Mouse (Mus musculus) forebrain, embryonic 11.5 days (tissue): ENCODE measurements at regions not wholly inside any gene's neighbourhood (a gene's known extent, or its start where the extent isn't known, plus 50 kb on each side); places are given as distances from the start of the nearest gene placed in this dataset.

Source experiments
- ATAC-seq: fragments of 200-750 bp; cut with Nextera tagmentation; replicated peaks from 2 replicates; pipeline ENCODE4 v1.8.0; 2017; ENCODE audit warnings: moderate TSS enrichment; ENCODE audit not compliant: low FRiP score
- DNase-seq: peaks from one replicate; pipeline ENCODE4 v3.0.0-alpha.2; 2017; ENCODE audit warnings: low spot score
- H3K27ac ChIP-seq: fragments of 300-500 bp; sonication (generic); 2 replicates; pipeline ENCODE4 v1.5.1; 2014; ENCODE audit warnings: low read depth, low read length
- H3K27me3 ChIP-seq: fragments of 300-500 bp; sonication (generic); 2 replicates; pipeline ENCODE4 v1.6.1; 2014; ENCODE audit warnings: mild to moderate bottlenecking, low read length, mixed read lengths; ENCODE audit not compliant: control insufficient read depth, insufficient read depth
- H3K36me3 ChIP-seq: fragments of 300-500 bp; sonication (generic); 2 replicates; pipeline ENCODE4 v1.6.1; 2014; ENCODE audit warnings: mild to moderate bottlenecking, low read length, moderate library complexity, mixed read lengths; ENCODE audit not compliant: control insufficient read depth, insufficient read depth
- H3K4me1 ChIP-seq: fragments of 300-500 bp; sonication (generic); replicated peaks from 2 replicates; pipeline ENCODE4 v1.6.1; 2014; ENCODE audit warnings: low read length, mixed read lengths; ENCODE audit not compliant: control insufficient read depth, insufficient read depth
- H3K4me2 ChIP-seq: fragments of 300-500 bp; sonication (generic); 2 replicates; pipeline ENCODE4 v1.6.1; 2014; ENCODE audit warnings: low read depth, mild to moderate bottlenecking, low read length, moderate library complexity, mixed read lengths; ENCODE audit not compliant: severe bottlenecking
- H3K4me3 ChIP-seq: fragments of 300-500 bp; sonication (generic); 2 replicates; pipeline ENCODE4 v1.5.1; 2014; ENCODE audit warnings: low read depth, low read length
- H3K9ac ChIP-seq: fragments of 300-500 bp; sonication (generic); 2 replicates; pipeline ENCODE4 v1.6.1; 2014; ENCODE audit warnings: low read length
- H3K9me3 ChIP-seq: fragments of 300-500 bp; sonication (generic); 2 replicates; pipeline ENCODE4 v1.6.1; 2016; ENCODE audit warnings: low read length, mixed read lengths; ENCODE audit not compliant: control insufficient read depth
- WGBS: fragments of 180-500 bp; shearing (Covaris S2); extraction: QIAGEN DNeasy Blood & Tissue Kit; methylation state at CpG from one replicate; pipeline ENCODE4 v1.1.7; 2014; 5-methylcytosine and 5-hydroxymethylcytosine counted together

GRCm38 (mm10) chr1:157048996-157049395, 59.5 kb downstream of the Tex35 start:
- Histone ChIP-seq H3K4me2 (no peak overlapping the region), H3K27me3 (no peaks in the 10 kb centered on the region), H3K9me3 (no peaks in the 10 kb centered on the region), H3K36me3 (no peaks in the 10 kb centered on the region), H3K27ac (peak overlapping the region; percentile 37; the same call in 1 of the 2 replicates), H3K4me3 (no peak overlapping the region), H3K9ac (0 out of 2 replicates have a peak overlapping the region, but pooled peaks have one; percentile 4), H3K4me1 (peaks cover 10% of the 10 kb centered on the region)
- WGBS = 62% methylated on average over 3 of the region's 3 CpGs
- peak; percentile 44 for DNase-seq
- ATAC-seq = peak; percentile 15; the same call in 1 of the 2 replicates

- peak; percentile 87 for DNase-seq
- H3K4me3 ChIP-seq = no peak overlapping the region
- no peaks in the 10 kb centered on the region for H3K27me3 ChIP-seq
- H3K4me1 ChIP-seq = peaks cover 10% of the 10 kb centered on the region
- 8% methylated on average over 11 of the region's 11 CpGs for WGBS
- peak; percentile 92 for ATAC-seq
- H3K9ac ChIP-seq = no peak overlapping the region
- H3K4me2 ChIP-seq = no peak overlapping the region
- H3K36me3 ChIP-seq = no peaks in the 10 kb centered on the region
- H3K27ac ChIP-seq = peak overlapping the region; percentile 37; the same call in 1 of the 2 replicates
- H3K9me3 ChIP-seq = no peaks in the 10 kb centered on the region
These were observed 60.1 kb downstream of the Tex35 start for GRCm38 (mm10) chr1:157048201-157048923.

- Histone ChIP-seq H3K27me3 (no peaks in the 10 kb centered on the region), H3K4me1 (peaks cover 10% of the 10 kb centered on the region), H3K4me2 (no peak overlapping the region), H3K9me3 (no peaks in the 10 kb centered on the region), H3K4me3 (no peak overlapping the region), H3K27ac (peak overlapping the region; percentile 26; the same call in 1 of the 2 replicates), H3K9ac (no peak overlapping the region), H3K36me3 (no peaks in the 10 kb centered on the region)
- peak; percentile 64 for ATAC-seq
- 42% methylated on average over 4 of the region's 4 CpGs for WGBS
- DNase-seq = peak; percentile 74
These were observed 60.7 kb downstream of the Tex35 start for GRCm38 (mm10) chr1:157047751-157048200.

- no peaks in the 10 kb centered on the region for H3K27me3 ChIP-seq
- no peaks in the 10 kb centered on the region for H3K36me3 ChIP-seq
- H3K9me3 ChIP-seq = no peaks in the 10 kb centered on the region
- no peak for ATAC-seq
- 88% methylated on average over 4 of the region's 4 CpGs for WGBS
- H3K4me3 ChIP-seq = no peak overlapping the region
- H3K27ac ChIP-seq = no peak overlapping the region
- no peak overlapping the region for H3K9ac ChIP-seq
- H3K4me1 ChIP-seq = peaks cover 10% of the 10 kb centered on the region
- DNase-seq = peak; percentile 43
- H3K4me2 ChIP-seq = no peak overlapping the region
These were observed 61.7 kb downstream of the Tex35 start for GRCm38 (mm10) chr1:157046760-157047182.

- H3K27ac ChIP-seq = no peak overlapping the region; the same call in 1 of the 2 replicates
- H3K4me2 ChIP-seq = no peak overlapping the region
- no peak overlapping the region; the same call in 1 of the 2 replicates for H3K9ac ChIP-seq
- ATAC-seq (peak; percentile 32), DNase-seq (peak; percentile 50)
- H3K27me3 ChIP-seq = no peaks in the 10 kb centered on the region
- peaks cover 4% of the 10 kb centered on the region; the same call in 1 of the 2 replicates for H3K4me1 ChIP-seq
- H3K36me3 ChIP-seq = no peaks in the 10 kb centered on the region
- WGBS = 26% methylated on average over 4 of the region's 4 CpGs
- no peaks in the 10 kb centered on the region for H3K9me3 ChIP-seq
- H3K4me3 ChIP-seq = no peak overlapping the region
These were observed 68.7 kb downstream of the Tex35 start for GRCm38 (mm10) chr1:157039836-157040196.

GRCm38 (mm10) chr1:157039016-157039835, 69.3 kb downstream of the Tex35 start:
- peak overlapping the region; percentile 16; the same call in 1 of the 2 replicates for H3K9ac ChIP-seq
- 0 out of 2 replicates have a peak overlapping the region, but pooled peaks have one; percentile 2 for H3K4me2 ChIP-seq
- 20% methylated on average over 14 of the region's 14 CpGs for WGBS

GRCm38 (mm10) chr1:157038111-157039008, 70.1 kb downstream of the Tex35 start:
- H3K27me3 ChIP-seq = no peaks in the 10 kb centered on the region
- no peaks in the 10 kb centered on the region for H3K36me3 ChIP-seq
- no peak overlapping the region for H3K4me2 ChIP-seq
- DNase-seq = peak; percentile 37
- no peak overlapping the region for H3K9ac ChIP-seq
- 71% methylated on average over 14 of the region's 14 CpGs for WGBS
- no peak overlapping the region for H3K4me3 ChIP-seq
- H3K4me1 ChIP-seq = peaks cover 4% of the 10 kb centered on the region; the same call in 1 of the 2 replicates
- H3K27ac ChIP-seq = 0 out of 2 replicates have a peak overlapping the region, but pooled peaks have one; percentile 21
- no peaks in the 10 kb centered on the region for H3K9me3 ChIP-seq
- no peak for ATAC-seq

More at GRCm38 (mm10) chr1:157039016-157039835, 69.3 kb downstream of the Tex35 start:
- H3K4me3 ChIP-seq = no peak overlapping the region
- H3K27me3 ChIP-seq = no peaks in the 10 kb centered on the region
- H3K36me3 ChIP-seq = no peaks in the 10 kb centered on the region
- peaks cover 4% of the 10 kb centered on the region; the same call in 1 of the 2 replicates for H3K4me1 ChIP-seq
- no peak overlapping the region for H3K27ac ChIP-seq
- no peaks in the 10 kb centered on the region for H3K9me3 ChIP-seq
- ATAC-seq = peak; percentile 80
- DNase-seq = peak; percentile 72
